Mouse (Mus musculus) erythroblast, embryonic 14.5 days (primary cell): ENCODE data around the gene Ubxn1. TPM values are rescaled to one million over a fixed set of nuclear protein-coding genes. Genes with fewer than 3 reads are reported as not detected.

ENCODE experiments used
- H3K27me3 ChIP-seq: 2 replicates; pipeline ENCODE4 v1.6.1; 2012; ENCODE audit warnings: inconsistent platforms; ENCODE audit not compliant: control insufficient read depth
- H3K36me3 ChIP-seq: 2 replicates; pipeline ENCODE4 v1.6.1; 2012; ENCODE audit warnings: mild to moderate bottlenecking, inconsistent platforms; ENCODE audit not compliant: control insufficient read depth
- H3K4me1 ChIP-seq: 2 replicates; pipeline ENCODE4 v1.6.1; 2012; ENCODE audit warnings: inconsistent platforms; ENCODE audit not compliant: control insufficient read depth
- H3K4me3 ChIP-seq: replicated peaks from 2 replicates; pipeline ENCODE3; 2012; ENCODE audit warnings: moderate library complexity, mild to moderate bottlenecking, inconsistent platforms
- H3K9me3 ChIP-seq: 2 replicates; pipeline ENCODE4 v1.6.1; 2012; ENCODE audit warnings: low read length, inconsistent platforms, mixed read lengths; ENCODE audit not compliant: control insufficient read depth
- GATA1 ChIP-seq: IDR thresholded peaks from 2 replicates; pipeline ENCODE4 v1.6.1; 2012; ENCODE audit warnings: low read length, inconsistent platforms, mixed read lengths
- TAL1 ChIP-seq: IDR thresholded peaks from 3 replicates; pipeline ENCODE4 v1.6.1; 2012; ENCODE audit warnings: low read length, inconsistent platforms, mixed read lengths
- polyA plus RNA-seq: library from polyadenylated mRNA; stranded (reverse); fragments of >175 nt; gene quantifications from 2 replicates; pipeline ENCODE4 v1.2.3, GENCODE M21; 2012

Ubxn1 gene
- polyA plus RNA-seq, 1 experiment, result 19.4 TPM

- peaks cover 82% of the 10 kb centered on the region for H3K36me3 ChIP-seq
- H3K9me3 ChIP-seq, result no peaks in the 10 kb centered on the region
- no peak overlapping the region for H3K4me3 ChIP-seq
- H3K4me1 ChIP-seq, result peaks cover 2% of the 10 kb centered on the region
- TF ChIP-seq TAL1, result no peak
- TF ChIP-seq GATA1, result no peak
- no peaks in the 10 kb centered on the region for H3K27me3 ChIP-seq
These were observed 42.9 kb downstream of the Ubxn1 start for GRCm38 (mm10) chr19:8914212-8914611.

GRCm38 (mm10) chr19:8919000-8919399 lies 47.7 kb downstream of the Ubxn1 start:
- peaks cover 37% of the 10 kb centered on the region for H3K4me1 ChIP-seq
- peaks cover 55% of the 10 kb centered on the region for H3K36me3 ChIP-seq
- no peak overlapping the region for H3K4me3 ChIP-seq
- no peaks in the 10 kb centered on the region for H3K9me3 ChIP-seq
- H3K27me3 ChIP-seq, result no peaks in the 10 kb centered on the region
- TF ChIP-seq TAL1, result no peak
- no peak for TF ChIP-seq GATA1

GRCm38 (mm10) chr19:8919684-8920072 lies 48.4 kb downstream of the Ubxn1 start:
- Histone ChIP-seq H3K9me3 (no peaks in the 10 kb centered on the region), H3K27me3 (no peaks in the 10 kb centered on the region), H3K36me3 (peaks cover 53% of the 10 kb centered on the region), H3K4me3 (peak overlapping the region; percentile 95), H3K4me1 (peaks cover 41% of the 10 kb centered on the region)
- no peak for TF ChIP-seq TAL1
- TF ChIP-seq GATA1, result no peak

GRCm38 (mm10) chr19:8920073-8920736 lies 48.9 kb downstream of the Ubxn1 start, which contains the start of gene B3gat3:
B3gat3 (plus strand) TSS chr19:8920374.
- Histone ChIP-seq H3K27me3 (no peaks in the 10 kb centered on the region), H3K9me3 (no peaks in the 10 kb centered on the region)
- TF ChIP-seq GATA1, result no peak
- no peak for TF ChIP-seq TAL1

GRCm38 (mm10) chr19:8920836-8921291 lies 49.6 kb downstream of the Ubxn1 start:
- H3K36me3 ChIP-seq, result peaks cover 50% of the 10 kb centered on the region
- H3K4me3 ChIP-seq, result peak overlapping the region; percentile 95
- peaks cover 49% of the 10 kb centered on the region for H3K4me1 ChIP-seq
- no peak for TF ChIP-seq GATA1
- TF ChIP-seq TAL1, result no peak
- no peaks in the 10 kb centered on the region for H3K27me3 ChIP-seq
- H3K9me3 ChIP-seq, result no peaks in the 10 kb centered on the region

More at GRCm38 (mm10) chr19:8920073-8920736, 48.9 kb downstream of the Ubxn1 start, which contains the start of gene B3gat3:
- Histone ChIP-seq H3K4me1 (peaks cover 43% of the 10 kb centered on the region), H3K36me3 (peaks cover 50% of the 10 kb centered on the region), H3K4me3 (peak within 1 kb of the TSS; percentile 95)

- TF ChIP-seq TAL1 (no peak), GATA1 (no peak)
- Histone ChIP-seq H3K4me3 (peak overlapping the region; percentile 95), H3K9me3 (no peaks in the 10 kb centered on the region), H3K27me3 (no peaks in the 10 kb centered on the region), H3K4me1 (peaks cover 58% of the 10 kb centered on the region), H3K36me3 (peaks cover 50% of the 10 kb centered on the region)
These were observed 50.4 kb downstream of the Ubxn1 start for GRCm38 (mm10) chr19:8921741-8922140.

Other genes starting within 250 kb of the Ubxn1 start
- 0.01 TPM in 1 of 2 replicates, not detected in the other for gene Chrm1, start 207.7 kb upstream of the Ubxn1 start, polyA plus RNA-seq
- gene Slc3a2, start 148.1 kb upstream of the Ubxn1 start, polyA plus RNA-seq, result 33.5 and 37.4 TPM in 2 replicates
- gene Wdr74, start 135.7 kb upstream of the Ubxn1 start, polyA plus RNA-seq, result 1.7 and 2.5 TPM in 2 replicates
- gene 1700092M07Rik, start 130.8 kb upstream of the Ubxn1 start, polyA plus RNA-seq, result not detected in 2 replicates
- gene Stx5a, start 130.1 kb upstream of the Ubxn1 start, polyA plus RNA-seq, result 3.3 and 3.6 TPM in 2 replicates
- gene Nxf1, start 114.4 kb upstream of the Ubxn1 start, polyA plus RNA-seq, result 2.9 and 3.0 TPM in 2 replicates
- gene Tmem223, start 100.5 kb upstream of the Ubxn1 start, polyA plus RNA-seq, result 4.9 and 5.0 TPM in 2 replicates
- 10.3 and 14.4 TPM in 2 replicates for gene Tmem179b, start 97.0 kb upstream of the Ubxn1 start, polyA plus RNA-seq
- 4.1 and 4.7 TPM in 2 replicates for gene Taf6l, start 85.1 kb upstream of the Ubxn1 start, polyA plus RNA-seq
- 0.36 and 0.84 TPM in 2 replicates for gene Polr2g, start 72.9 kb upstream of the Ubxn1 start, polyA plus RNA-seq
- 0.06 and 0.07 TPM in 2 replicates for gene Zbtb3, start 68.9 kb upstream of the Ubxn1 start, polyA plus RNA-seq
- 0.24 TPM in 2 replicates for gene Ttc9c, start 52.2 kb upstream of the Ubxn1 start, polyA plus RNA-seq
- 8.6 and 10.2 TPM in 2 replicates for gene Hnrnpul2, start 51.5 kb upstream of the Ubxn1 start, polyA plus RNA-seq
- 0.10 TPM in 1 of 2 replicates, not detected in the other for gene AC129217.1, start 41.7 kb upstream of the Ubxn1 start, polyA plus RNA-seq
- 4.6 and 6.4 TPM in 2 replicates for gene Bscl2, start 34.0 kb upstream of the Ubxn1 start, polyA plus RNA-seq
- not detected in 2 replicates for gene Gng3, start 32.3 kb upstream of the Ubxn1 start, polyA plus RNA-seq
- not detected in 2 replicates for gene Lrrn4cl, start 20.7 kb upstream of the Ubxn1 start, polyA plus RNA-seq
- gene Uqcc3, start 9.4 kb downstream of the Ubxn1 start, polyA plus RNA-seq, result 3.7 and 3.8 TPM in 2 replicates
- 0.01 and 0.03 TPM in 2 replicates for gene Lbhd1, start 12.2 kb downstream of the Ubxn1 start, polyA plus RNA-seq
- not detected in 2 replicates for gene Gm49403, start 12.4 kb downstream of the Ubxn1 start, polyA plus RNA-seq
- 6.6 and 7.7 TPM in 2 replicates for gene 1810009A15Rik, start 17.4 kb downstream of the Ubxn1 start, polyA plus RNA-seq
- not detected in 2 replicates for gene Gm49416, start 17.4 kb downstream of the Ubxn1 start, polyA plus RNA-seq
- 3.1 and 3.7 TPM in 2 replicates for gene Ints5, start 21.5 kb downstream of the Ubxn1 start, polyA plus RNA-seq
- 1.9 and 2.5 TPM in 2 replicates for gene Ganab, start 26.6 kb downstream of the Ubxn1 start, polyA plus RNA-seq
- gene B3gat3, start 48.9 kb downstream of the Ubxn1 start, polyA plus RNA-seq, result 15.8 and 16.4 TPM in 2 replicates
- 0.42 and 0.57 TPM in 2 replicates for gene Rom1, start 57.9 kb downstream of the Ubxn1 start, polyA plus RNA-seq
- 1.3 and 1.4 TPM in 2 replicates for gene Eml3, start 58.1 kb downstream of the Ubxn1 start, polyA plus RNA-seq
- gene Mta2, start 70.4 kb downstream of the Ubxn1 start, polyA plus RNA-seq, result 2.2 and 3.4 TPM in 2 replicates
- 1.6 TPM in 2 replicates for gene Tut1, start 82.4 kb downstream of the Ubxn1 start, polyA plus RNA-seq
- 5.4 and 8.2 TPM in 2 replicates for gene Eef1g, start 95.5 kb downstream of the Ubxn1 start, polyA plus RNA-seq
- 0.01 and 0.05 TPM in 2 replicates for gene Ahnak, start 117.8 kb downstream of the Ubxn1 start, polyA plus RNA-seq
- gene Scgb1a1, start 216.5 kb downstream of the Ubxn1 start, polyA plus RNA-seq, result not detected in 2 replicates